Mouse (Mus musculus) mouse trophoblast stem cell (cell line): ENCODE results near the gene Hoxb1.

Experiments
- in situ Hi-C, 2 experiments: fragments of 300-500 bp; cut with MseI, MboI; formaldehyde crosslinking; loops; 2 replicates in 1 of 2; 3 replicates in 1 of 2; pipeline ENCODE4 v1.15.1; 2025

Hoxb1 gene

DNA sequence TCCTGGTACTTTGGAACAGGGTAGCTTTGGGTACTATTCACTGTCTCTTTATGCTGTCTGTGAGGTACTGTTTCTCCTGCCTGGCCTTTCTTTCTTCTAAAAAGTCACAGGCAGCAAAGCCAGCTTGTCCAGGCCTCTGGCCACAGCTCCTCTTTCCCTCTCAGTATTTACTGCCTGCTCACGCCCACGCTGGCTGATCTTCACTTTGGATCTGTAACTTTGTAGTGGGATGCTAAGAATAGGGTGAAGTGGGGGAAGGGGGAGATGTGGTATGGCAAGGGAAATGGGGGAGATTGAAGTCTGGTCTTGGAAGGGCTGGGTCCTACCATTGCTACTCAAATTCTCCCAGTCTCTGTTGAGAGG, 31.6 kb upstream of the Hoxb1 start:
- in situ Hi-C loops: no loop called here

- in situ Hi-C loops: no loop called here
Measured at GRCm38 (mm10) chr11:96334998-96335397, 30.6 kb upstream of the Hoxb1 start.

GRCm38 (mm10) chr11:96336597-96336996, 29.0 kb upstream of the Hoxb1 start:
- in situ Hi-C loops: no loop called here

GRCm38 (mm10) chr11:96337026-96337425, 28.5 kb upstream of the Hoxb1 start:
- in situ Hi-C loops: no loop called here

- in situ Hi-C loops: no loop called here
Measured at GRCm38 (mm10) chr11:96338957-96339855, 26.3 kb upstream of the Hoxb1 start.

DNA sequence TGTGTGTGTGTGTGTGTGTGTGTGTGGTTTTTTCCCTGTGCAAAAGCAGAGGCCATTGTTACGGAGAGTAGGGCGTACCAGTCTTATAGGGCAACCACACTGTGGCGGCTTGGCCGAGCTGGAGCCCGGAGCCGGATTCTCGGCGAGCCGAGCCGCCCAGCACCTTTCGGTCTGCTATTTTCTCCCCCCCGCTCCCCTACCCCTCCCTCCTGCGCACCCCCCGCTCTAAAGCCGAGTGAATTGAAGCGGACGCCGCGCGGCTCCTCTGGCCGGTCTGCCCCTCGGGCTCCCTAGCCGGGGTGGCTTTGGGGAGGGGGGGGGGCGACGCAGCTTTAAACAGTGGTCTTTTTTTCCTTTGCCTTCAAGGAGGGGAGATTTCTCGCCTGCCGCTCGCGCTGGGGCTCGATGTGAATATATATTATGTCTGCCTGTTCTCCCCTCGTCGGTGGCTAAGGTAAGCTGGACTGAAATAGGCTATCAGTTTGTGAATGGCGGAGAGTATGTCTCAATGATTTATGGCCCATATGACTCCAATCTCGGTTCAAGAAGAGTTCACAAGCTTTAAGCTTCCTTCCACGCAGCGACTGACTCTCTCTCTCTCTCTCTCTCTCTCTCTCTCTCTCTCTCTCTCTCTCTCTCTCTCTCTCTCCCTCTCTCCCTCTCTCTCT, 24.7 kb upstream of the Hoxb1 start:
- in situ Hi-C loops: no loop called here

DNA sequence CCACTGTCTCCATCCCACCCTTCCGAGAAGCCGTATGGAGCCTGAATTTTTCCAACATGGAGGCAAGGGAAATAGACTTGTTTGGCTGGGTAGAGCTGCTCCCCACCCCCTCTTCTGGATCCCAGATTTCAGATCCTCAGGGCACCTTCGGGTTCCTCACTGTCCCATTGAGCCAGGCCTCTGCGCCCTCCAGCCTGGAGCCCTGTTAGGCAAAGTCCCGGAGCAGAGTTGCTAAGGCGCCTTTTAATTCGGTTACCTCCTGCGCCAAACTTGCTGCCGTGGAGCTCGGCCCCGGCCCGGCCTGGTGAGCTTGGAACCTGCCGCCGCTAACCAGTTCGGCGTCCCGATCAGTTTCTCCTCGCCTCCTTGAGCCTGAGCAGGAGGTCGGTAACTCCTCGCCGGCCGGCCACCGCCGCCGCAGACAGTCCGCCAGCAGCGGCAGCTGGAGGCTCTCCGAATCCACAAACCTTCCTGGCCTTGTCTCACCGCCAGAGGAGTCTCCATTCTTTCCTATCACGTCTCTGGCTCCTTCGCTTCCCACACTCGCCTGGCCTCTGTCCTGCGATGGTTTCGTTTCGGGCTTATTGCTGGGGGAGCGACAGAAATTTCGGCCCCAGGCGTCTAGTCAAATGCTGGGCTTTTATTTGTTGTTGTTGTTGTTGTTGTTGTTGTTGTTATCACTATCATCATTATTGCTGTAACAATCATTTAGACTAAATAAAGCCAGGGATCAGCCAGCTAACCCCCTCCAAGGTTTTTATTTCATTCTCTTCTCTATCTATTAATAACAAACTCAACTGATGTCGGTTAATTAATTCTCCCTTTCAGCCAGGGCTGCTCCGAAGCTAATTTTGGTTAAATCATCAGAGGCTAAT, 23.6 kb upstream of the Hoxb1 start:
- in situ Hi-C loops: no loop called here

- in situ Hi-C loops: no loop called here
Measured at GRCm38 (mm10) chr11:96342576-96342930, 23.0 kb upstream of the Hoxb1 start.

GRCm38 (mm10) chr11:96343206-96343745, 22.3 kb upstream of the Hoxb1 start:
- in situ Hi-C loops: no loop called here

DNA sequence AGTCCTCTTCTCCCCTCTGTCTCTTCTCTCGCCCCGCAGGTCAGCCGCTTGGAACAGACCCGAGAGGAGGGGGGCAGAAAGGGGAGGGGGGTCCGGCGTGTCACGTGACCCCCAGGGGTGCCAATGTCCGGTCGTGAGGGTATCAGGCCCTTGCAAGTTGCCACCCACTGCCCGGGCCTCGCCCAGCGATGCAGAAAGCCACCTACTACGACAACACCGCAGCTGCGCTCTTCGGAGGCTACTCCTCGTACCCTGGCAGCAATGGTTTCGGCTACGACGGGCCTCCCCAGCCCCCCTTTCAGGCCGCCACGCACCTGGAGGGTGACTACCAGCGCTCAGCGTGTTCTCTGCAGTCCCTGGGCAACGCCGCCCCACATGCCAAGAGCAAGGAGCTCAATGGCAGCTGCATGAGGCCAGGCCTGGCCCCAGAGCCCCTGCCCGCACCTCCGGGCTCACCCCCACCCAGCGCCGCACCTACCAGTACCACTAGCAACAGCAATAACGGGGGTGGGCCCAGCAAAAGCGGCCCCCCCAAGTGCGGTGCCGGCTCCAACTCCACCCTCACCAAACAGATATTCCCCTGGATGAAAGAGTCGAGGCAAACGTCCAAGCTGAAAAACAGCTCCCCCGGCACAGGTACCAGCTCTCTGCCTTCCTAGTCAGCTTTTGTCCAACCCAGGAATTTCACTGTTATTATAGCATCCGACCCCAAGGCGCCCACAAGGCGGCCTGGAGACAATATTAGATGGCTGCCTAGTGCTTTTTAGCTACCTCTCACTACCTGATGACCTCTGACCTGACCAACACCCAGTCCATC, 21.3 kb upstream of the Hoxb1 start:
- in situ Hi-C loops: no loop called here

DNA sequence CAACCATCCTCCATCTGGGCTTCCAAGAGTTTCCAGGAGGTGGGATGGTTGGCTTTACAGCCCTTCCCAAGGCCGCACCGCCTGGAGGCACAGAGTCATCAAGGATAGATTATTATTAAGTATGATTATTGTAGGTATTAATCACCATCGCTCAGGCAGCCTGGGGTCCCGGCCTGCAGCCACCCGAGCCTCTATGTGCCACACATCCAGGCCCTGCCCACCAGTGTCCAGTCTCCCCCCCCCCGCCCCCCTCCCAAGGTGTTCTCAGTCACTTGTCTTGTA, 20.7 kb upstream of the Hoxb1 start:
- in situ Hi-C loops: no loop called here

GRCm38 (mm10) chr11:96345220-96345892, 20.2 kb upstream of the Hoxb1 start:
- in situ Hi-C loops: no loop called here

DNA sequence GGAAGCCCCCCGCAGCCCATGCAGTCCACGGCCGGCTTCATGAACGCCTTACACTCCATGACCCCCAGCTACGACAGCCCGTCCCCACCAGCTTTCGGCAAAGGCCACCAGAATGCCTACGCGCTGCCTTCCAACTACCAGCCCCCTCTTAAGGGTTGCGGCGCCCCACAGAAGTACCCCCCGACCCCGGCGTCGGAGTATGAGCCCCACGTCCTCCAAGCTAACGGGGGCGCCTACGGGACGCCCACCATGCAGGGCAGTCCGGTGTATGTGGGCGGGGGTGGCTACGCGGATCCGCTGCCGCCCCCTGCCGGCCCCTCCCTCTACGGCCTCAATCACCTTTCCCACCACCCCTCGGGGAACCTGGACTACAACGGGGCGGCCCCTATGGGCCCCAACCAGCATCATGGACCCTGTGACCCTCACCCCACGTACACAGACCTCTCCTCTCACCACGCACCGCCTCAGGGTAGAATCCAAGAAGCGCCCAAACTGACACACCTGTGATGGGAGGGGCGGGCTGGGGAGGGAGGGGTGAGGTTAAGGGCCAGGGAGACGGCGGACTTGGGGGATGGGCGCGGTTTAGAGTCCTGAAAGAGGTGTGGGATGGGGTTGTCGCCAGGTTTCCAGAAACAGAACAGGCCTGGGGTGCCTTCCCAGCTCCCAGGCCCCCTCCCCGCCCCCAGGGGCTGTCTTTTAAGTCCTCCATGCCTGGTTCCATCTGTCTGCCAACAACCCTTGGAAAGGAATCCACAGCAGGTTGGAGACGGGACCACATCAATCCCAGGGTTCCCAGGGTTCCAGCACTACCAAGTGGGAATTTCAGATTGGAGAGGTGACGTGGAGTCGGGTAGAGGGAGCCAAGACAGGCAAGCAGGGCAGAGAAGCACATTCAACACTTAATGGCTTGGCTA, 19.4 kb upstream of the Hoxb1 start:
- in situ Hi-C loops: no loop called here

DNA sequence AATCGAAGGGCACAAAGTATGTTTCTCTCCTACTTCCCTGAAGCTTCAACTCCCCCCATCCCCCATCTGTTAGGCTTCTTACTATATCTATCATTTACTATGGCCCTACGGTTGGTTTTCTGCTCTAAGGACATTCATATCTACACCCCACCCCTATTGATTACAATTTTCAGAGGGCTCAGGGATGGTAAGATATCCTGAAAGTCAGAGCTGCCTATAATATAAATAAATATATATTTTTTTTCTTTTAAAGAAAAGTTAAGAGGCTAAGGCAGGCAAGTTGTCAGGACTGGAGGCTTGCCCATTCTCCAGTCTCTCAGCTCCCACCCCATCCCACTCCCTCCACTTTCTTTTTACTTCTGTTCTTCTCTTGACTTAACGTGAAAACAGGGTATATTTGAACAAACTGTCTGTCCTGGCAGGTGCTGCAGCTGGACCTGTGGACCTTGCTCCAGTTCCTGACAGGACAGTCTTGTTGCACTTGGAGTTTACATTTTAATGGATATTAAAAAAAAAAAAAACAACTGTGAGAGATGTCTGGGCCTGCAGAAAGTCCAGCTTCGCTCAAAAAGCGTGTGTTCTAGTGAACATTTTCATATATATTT, 18.5 kb upstream of the Hoxb1 start:
- in situ Hi-C loops: no loop called here

DNA sequence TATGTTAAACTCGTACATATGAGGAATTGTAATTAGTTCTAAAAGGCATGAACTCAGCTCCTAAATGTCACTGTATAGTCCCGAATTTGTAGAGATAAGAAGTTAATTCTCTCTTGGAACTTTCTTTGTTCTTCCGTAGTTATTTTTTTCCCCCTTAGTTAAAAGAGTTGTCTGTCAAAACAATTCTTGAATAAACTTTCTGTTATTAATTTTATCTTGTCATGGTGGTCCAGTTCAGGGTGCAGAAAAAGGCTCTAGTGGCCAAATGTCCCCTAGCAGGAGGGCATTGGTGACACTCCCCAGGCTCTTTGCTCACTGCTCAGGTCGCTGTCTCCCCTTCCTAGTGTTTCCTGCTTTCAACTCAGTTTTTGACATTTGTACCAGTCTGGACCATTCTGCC, 17.8 kb upstream of the Hoxb1 start:
- in situ Hi-C loops: no loop called here

DNA sequence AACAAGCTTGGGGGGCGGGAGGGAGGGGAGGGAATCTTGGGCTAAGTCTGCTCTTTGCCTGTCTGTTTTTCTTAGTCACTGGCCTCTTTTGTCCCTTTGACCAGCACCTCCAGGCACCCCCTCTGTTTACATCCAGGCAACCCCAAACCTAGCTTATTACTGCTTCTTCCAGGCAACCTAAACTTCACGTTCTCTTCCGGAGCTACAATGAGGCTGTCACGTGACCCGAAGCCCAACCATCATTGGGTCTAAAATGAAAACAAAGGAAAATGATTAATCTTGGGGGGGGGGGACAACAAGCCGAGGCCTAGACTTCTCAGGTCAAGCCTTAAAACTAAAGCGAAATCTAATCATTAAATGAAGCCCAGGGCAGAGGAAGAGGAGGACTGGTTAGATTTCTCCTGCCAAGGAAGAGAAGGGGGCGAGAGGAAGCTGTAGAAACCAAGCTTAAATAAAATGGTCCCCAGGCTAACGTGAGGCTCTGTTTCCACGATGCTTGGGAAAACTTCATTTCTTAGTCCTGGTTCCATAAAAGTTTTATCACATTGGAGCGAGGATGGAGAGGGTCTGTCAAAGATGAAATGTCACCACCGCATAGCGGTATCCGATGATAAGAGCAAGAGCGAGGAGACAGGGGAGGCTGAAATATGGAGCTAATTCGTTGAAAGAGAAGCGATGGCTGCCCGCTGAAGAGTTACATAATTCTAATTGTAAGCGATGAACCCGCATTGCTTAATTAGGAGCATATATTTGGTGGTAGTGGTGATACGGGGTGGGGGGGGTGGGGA, 17.2 kb upstream of the Hoxb1 start:
- in situ Hi-C loops: no loop called here

DNA sequence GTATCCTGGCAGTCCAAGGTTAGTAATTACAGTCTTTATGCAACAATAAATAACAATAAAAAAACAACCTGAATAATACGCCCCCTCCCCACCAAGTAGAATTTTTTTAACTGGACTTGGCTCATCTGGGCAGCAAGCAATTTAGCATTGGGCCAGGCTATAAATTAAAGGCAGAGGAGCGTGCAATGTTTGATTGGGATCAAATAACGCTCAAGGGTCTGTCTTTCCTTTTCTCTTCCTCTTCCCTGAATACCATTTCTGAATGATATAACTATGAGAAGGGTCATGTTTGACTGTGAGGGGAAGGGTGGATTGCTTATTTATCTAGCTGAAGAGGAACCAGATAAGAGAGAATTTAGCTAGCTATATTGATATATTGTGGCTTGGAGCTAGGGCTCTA, 16.6 kb upstream of the Hoxb1 start:
- in situ Hi-C loops: no loop called here

DNA sequence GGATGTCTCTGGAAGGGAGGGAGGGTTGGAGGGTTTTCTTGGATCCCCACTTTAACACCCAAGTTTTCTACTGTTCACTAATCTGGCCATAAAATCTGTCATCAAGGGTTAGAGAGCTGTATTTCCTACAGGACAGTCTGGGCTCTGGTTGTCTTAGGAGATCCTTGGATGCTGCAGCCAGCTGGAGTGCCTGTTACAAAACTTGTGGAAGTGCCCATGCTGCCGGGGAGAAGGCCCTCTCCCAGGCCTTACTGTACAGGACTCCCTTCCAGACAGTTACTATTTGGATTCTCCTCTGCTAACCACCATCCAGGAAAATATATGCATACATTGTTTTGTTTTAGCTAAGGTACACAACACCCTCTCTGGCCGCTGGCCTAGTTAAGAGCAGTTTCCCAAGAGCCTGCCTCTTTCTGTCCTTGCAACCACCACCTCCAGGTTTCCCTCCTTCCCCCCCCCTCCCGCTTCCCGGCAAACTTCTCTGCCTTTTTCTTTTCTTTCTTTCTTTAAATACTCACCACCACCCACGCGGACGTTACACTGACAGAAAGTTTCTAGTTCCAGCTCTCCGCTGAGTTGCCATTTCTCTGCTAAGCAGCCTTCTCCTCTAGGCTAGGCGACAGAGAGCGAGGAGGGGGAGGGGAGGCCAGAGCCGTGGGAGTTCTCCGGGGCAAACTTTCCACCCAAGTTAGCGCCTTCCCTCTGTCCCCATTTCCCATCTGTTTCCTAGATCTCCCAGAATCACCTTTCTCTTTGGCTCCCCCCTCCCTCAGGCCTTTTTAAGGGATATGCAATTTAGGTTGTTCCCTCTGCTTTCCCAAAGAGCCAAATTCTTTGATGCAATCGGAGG, 15.8 kb upstream of the Hoxb1 start:
- in situ Hi-C loops: no loop called here
